Mouse (Mus musculus) thymus, adult 2 months (tissue): ENCODE measurements around the gene Ppard. TPM values are rescaled to one million over a fixed set of nuclear protein-coding genes. Genes with fewer than 3 reads are reported as not detected.

Source experiments
- DNase-seq: peaks from one replicate; pipeline ENCODE4 v3.0.0; 2021
- H3K27ac ChIP-seq: fragments of 200-500 bp; 2 replicates; pipeline ENCODE4 v1.5.1; 2012; ENCODE audit warnings: low read length, control low read depth; ENCODE audit not compliant: control insufficient read depth, insufficient read depth
- H3K27me3 ChIP-seq: fragments of 200-500 bp; 2 replicates; pipeline ENCODE4 v1.6.1; 2012; ENCODE audit warnings: mild to moderate bottlenecking, low read length, moderate library complexity, mixed read lengths; ENCODE audit not compliant: control insufficient read depth, insufficient read depth
- H3K36me3 ChIP-seq: fragments of 200-500 bp; 2 replicates; pipeline ENCODE4 v1.6.1; 2012; ENCODE audit warnings: mild to moderate bottlenecking, low read length, moderate library complexity; ENCODE audit not compliant: control insufficient read depth, insufficient read depth
- H3K4me1 ChIP-seq: fragments of 200-500 bp; replicated peaks from 2 replicates; pipeline ENCODE4 v1.6.1; 2012; ENCODE audit warnings: low read length; ENCODE audit not compliant: control insufficient read depth, insufficient read depth
- H3K4me3 ChIP-seq: fragments of 200-500 bp; 2 replicates; pipeline ENCODE4 v1.5.1; 2012; ENCODE audit warnings: mild to moderate bottlenecking, low read length, control low read depth, moderate library complexity; ENCODE audit not compliant: control insufficient read depth, insufficient read depth
- CTCF ChIP-seq: fragments of 200-500 bp; IDR thresholded peaks from 2 replicates; pipeline ENCODE4 v1.5.1; 2012; ENCODE audit warnings: mild to moderate bottlenecking, control low read depth, low read length, moderate library complexity, borderline replicate concordance; ENCODE audit not compliant: control insufficient read depth, poor library complexity, insufficient read depth; ENCODE audit errors: extremely low read depth
- POLR2A ChIP-seq: fragments of 200-500 bp; IDR thresholded peaks from 2 replicates; pipeline ENCODE4 v1.6.1; 2012; ENCODE audit warnings: mild to moderate bottlenecking, low read length, control low read depth, moderate library complexity; ENCODE audit not compliant: control insufficient read depth, poor library complexity, insufficient read depth; ENCODE audit errors: extremely low read depth
- WGBS: fragments of 180-500 bp; shearing (Covaris S2); methylation state at CpG from one replicate; pipeline ENCODE4 v1.1.7; 2018; 5-methylcytosine and 5-hydroxymethylcytosine counted together
- polyA plus RNA-seq: library from polyadenylated mRNA; depleted of rRNA; stranded (reverse); fragments of >200 nt; gene quantifications from 2 replicates; pipeline ENCODE4 v1.2.3, GENCODE M21; 2012

The Ppard gene
- polyA plus RNA-seq, 1 experiment, result 51.6 TPM

- Histone ChIP-seq H3K4me3 (no peak overlapping the region), H3K36me3 (no peaks in the 10 kb centered on the region), H3K4me1 (peaks cover 21% of the 10 kb centered on the region), H3K27ac (no peak overlapping the region), H3K27me3 (no peaks in the 10 kb centered on the region)
- no peak for DNase-seq
- 94% methylated on average over 12 of the region's 12 CpGs for WGBS
- TF ChIP-seq POLR2A, result no peak
- no peak for TF ChIP-seq CTCF
Observed at GRCm38 (mm10) chr17:28271537-28272266, 39.2 kb downstream of the Ppard start.

- Histone ChIP-seq H3K4me1 (peaks cover 21% of the 10 kb centered on the region), H3K4me3 (no peak overlapping the region), H3K27ac (no peak overlapping the region), H3K36me3 (no peaks in the 10 kb centered on the region), H3K27me3 (no peaks in the 10 kb centered on the region)
- TF ChIP-seq POLR2A, result no peak
- TF ChIP-seq CTCF, result no peak
- no peak for DNase-seq
- WGBS, result 87% methylated on average over 9 of the region's 9 CpGs
Observed at GRCm38 (mm10) chr17:28272281-28272680, 39.8 kb downstream of the Ppard start.

- no peak for DNase-seq
- Histone ChIP-seq H3K27me3 (no peaks in the 10 kb centered on the region), H3K4me3 (no peak overlapping the region), H3K36me3 (no peaks in the 10 kb centered on the region), H3K4me1 (peaks cover 21% of the 10 kb centered on the region), H3K27ac (no peak overlapping the region)
- WGBS, result 96% methylated on average over 6 of the region's 6 CpGs
- TF ChIP-seq POLR2A (no peak), CTCF (no peak)
Observed at GRCm38 (mm10) chr17:28272837-28273236, 40.3 kb downstream of the Ppard start.

- Histone ChIP-seq H3K4me3 (no peak overlapping the region), H3K36me3 (no peaks in the 10 kb centered on the region), H3K27me3 (no peaks in the 10 kb centered on the region), H3K27ac (no peak overlapping the region), H3K4me1 (peaks cover 24% of the 10 kb centered on the region)
- TF ChIP-seq CTCF (peak; percentile 70; the same call in 1 of the 2 replicates), POLR2A (no peak)
- DNase-seq, result peak; percentile 42
- 86% methylated on average over 3 of the region's 3 CpGs for WGBS
Observed at GRCm38 (mm10) chr17:28274739-28275138, 42.2 kb downstream of the Ppard start.

- TF ChIP-seq POLR2A (no peak), CTCF (no peak)
- no peak for DNase-seq
- no peak overlapping the region for H3K4me3 ChIP-seq
- H3K36me3 ChIP-seq, result no peaks in the 10 kb centered on the region
- WGBS, result 93% methylated on average over 14 of the region's 14 CpGs
- H3K4me1 ChIP-seq, result peaks cover 33% of the 10 kb centered on the region
- H3K27ac ChIP-seq, result no peak overlapping the region
- H3K27me3 ChIP-seq, result no peaks in the 10 kb centered on the region
Observed at GRCm38 (mm10) chr17:28277226-28277625, 44.7 kb downstream of the Ppard start.

- no peak for DNase-seq
- peaks cover 33% of the 10 kb centered on the region for H3K4me1 ChIP-seq
- H3K36me3 ChIP-seq, result no peaks in the 10 kb centered on the region
- no peaks in the 10 kb centered on the region for H3K27me3 ChIP-seq
- WGBS, result 93% methylated on average over 10 of the region's 10 CpGs
- no peak overlapping the region for H3K4me3 ChIP-seq
- TF ChIP-seq POLR2A, result no peak
- H3K27ac ChIP-seq, result no peak overlapping the region
Observed at GRCm38 (mm10) chr17:28277721-28278120, 45.2 kb downstream of the Ppard start.

- WGBS, result 89% methylated on average over 3 of the region's 3 CpGs
- H3K4me1 ChIP-seq, result peaks cover 33% of the 10 kb centered on the region
Observed at GRCm38 (mm10) chr17:28278156-28278555, 45.7 kb downstream of the Ppard start.

More at GRCm38 (mm10) chr17:28278156-28278555, 45.7 kb downstream of the Ppard start:
- no peak for DNase-seq
- Histone ChIP-seq H3K27ac (no peak overlapping the region), H3K36me3 (no peaks in the 10 kb centered on the region), H3K4me3 (no peak overlapping the region), H3K27me3 (no peaks in the 10 kb centered on the region)
- TF ChIP-seq POLR2A (no peak), CTCF (no peak)
